In genomic region chr3:129602289-129602688, GRCm38 (mm10) we compare ENCODE assay signal across 17 mouse cellular contexts.
A peak's percentile ranks its signal among the peaks of the same experiment; 100 is the strongest.
DNase-seq lines count a peak whose midpoint lies in the region; ATAC-seq and TF ChIP-seq lines count a peak whose summit lies in the region.
"Had no signal": no experiment of that assay in that cellular context is flagged by ENCODE, and none has a peak within 500 bp of the region (broad histone marks: within the 10 kb centered on the region; RNA-seq: fewer than 3 reads in every experiment).

No protein-coding gene starts in this region.

- ATAC-seq in hematopoietic stem cell, adult 5-6 weeks (replicated peaks in 1 of 2; ENCODE audit: insufficient read depth in 1 of 2, low FRiP score in 2 of 2, low TSS enrichment in 1 of 2, low read depth in 1 of 2, poor library complexity in 2 of 2, severe bottlenecking in 2 of 2): peak; percentile 87 to 95
- ATAC-seq: intestine, postnatal 0 days had no signal

- no peak overlapping the region for H3K27ac ChIP-seq in layer of hippocampus, adult 2 months
- H3K27ac ChIP-seq: forebrain, embryonic 10.5 days; heart, embryonic 15.5 days; hindbrain, embryonic 12.5 days; liver, embryonic 13.5 days had no signal

- peak; percentile 42 to 52 for DNase-seq in CD8-positive naive resting alpha-beta T cell, adult 2 months (ENCODE audit: low read depth in 2 of 2, low spot score in 2 of 2)
- DNase-seq in natural killer cell, adult 2 months (ENCODE audit: low spot score in 2 of 2): peak; percentile 14 to 16
- peak; percentile 53 for DNase-seq in thymus, postnatal 25 days
- no peak for DNase-seq in layer of hippocampus, adult 2 months (ENCODE audit: low spot score in 2 of 2)
- DNase-seq in gastrocnemius, postnatal 4 days (ENCODE audit: low spot score in 2 of 2): no peak
- DNase-seq in layer of hippocampus, postnatal 25 days (ENCODE audit: extremely low spot score in 1 of 2, low spot score in 1 of 2): no peak
- DNase-seq: gastrocnemius, postnatal 36 days; kidney, postnatal 36 days; layer of hippocampus, postnatal 36 days; liver, embryonic 13.5 days; right cerebral cortex, postnatal 14 days had no signal

- H3K4me3 ChIP-seq in layer of hippocampus, adult 2 months: no peak overlapping the region
- H3K4me3 ChIP-seq: forebrain, embryonic 10.5 days; heart, embryonic 15.5 days; hindbrain, embryonic 12.5 days; liver, embryonic 13.5 days; myocyte had no signal

- TF ChIP-seq CTCF in layer of hippocampus, adult 2 months (conservative IDR thresholded peaks at IDR 0.05): no peak

Comparison
In these comparisons a context has a peak if more than half of its experiments do, and no peak if none do; other contexts are left out.
1. DNase-seq: peak in CD8-positive naive resting alpha-beta T cell, adult 2 months (2 of 2), natural killer cell, adult 2 months (2 of 2) and thymus, postnatal 25 days (single experiment); none in layer of hippocampus, adult 2 months (0 of 2), gastrocnemius, postnatal 4 days (0 of 2) and layer of hippocampus, postnatal 25 days (0 of 2).